Mouse (Mus musculus): Measurements from ENCODE around the gene Hist2h3c1. TPM values are rescaled to one million over a fixed set of nuclear protein-coding genes. Genes with fewer than 3 reads are reported as not detected.

The Hist2h3c1 gene
- polyA plus RNA-seq (2014; fragmentation: Illumina TruSeq; extraction: RNeasy Lipid Tissue Mini Kit (QIAGEN cat#74804); ENCODE audit: low read depth, low replicate concordance) = 24.4 TPM

GRCm38 (mm10) chr3:96246427-96246856 lies at the start of gene Hist2h3c1:
Gene Hist2h3c1, plus strand, starts transcription at chr3:96246685.

GRCm38 (mm10) chr3:96219661-96220130 lies 26.8 kb upstream of the Hist2h3c1 start, which contains the start of the genes Bola1 and Hist2h2ab:
Gene Bola1, minus strand, starts transcription at chr3:96219709.
Gene Hist2h2ab, plus strand, starts transcription at chr3:96219865.

GRCm38 (mm10) chr3:96220765-96221639 lies 25.5 kb upstream of the Hist2h3c1 start, which contains the start of the genes Hist2h2ac and Hist2h2be:
Gene Hist2h2ac, minus strand, starts transcription at chr3:96220880.
Gene Hist2h2be, plus strand, starts transcription at chr3:96221119.

GRCm38 (mm10) chr3:96238954-96239793 lies 7.3 kb upstream of the Hist2h3c1 start, which contains the start of gene Hist2h3c2:
Gene Hist2h3c2, minus strand, starts transcription at chr3:96239127.

GRCm38 (mm10) chr3:96239949-96240798 lies 6.3 kb upstream of the Hist2h3c1 start, which contains the start of gene Hist2h2aa2:
Gene Hist2h2aa2, minus strand, starts transcription at chr3:96240276.

GRCm38 (mm10) chr3:96245003-96245886 lies 1.2 kb upstream of the Hist2h3c1 start, which contains the start of gene Hist2h2aa1:
Gene Hist2h2aa1, plus strand, starts transcription at chr3:96245497.

GRCm38 (mm10) chr3:96262979-96263550 lies 16.6 kb downstream of the Hist2h3c1 start, which contains the start of gene Hist2h4:
Gene Hist2h4, minus strand, starts transcription at chr3:96263311.

GRCm38 (mm10) chr3:96268051-96268775 lies 21.7 kb downstream of the Hist2h3c1 start, which contains the start of gene Hist2h3b:
Gene Hist2h3b, plus strand, starts transcription at chr3:96268654.

GRCm38 (mm10) chr3:96269511-96270474 lies 23.3 kb downstream of the Hist2h3c1 start, which contains the start of gene Hist2h2bb:
Gene Hist2h2bb, plus strand, starts transcription at chr3:96269752.

GRCm38 (mm10) chr3:96293787-96294186 lies 47.3 kb downstream of the Hist2h3c1 start, which contains the start of gene Fcgr1:
Gene Fcgr1, minus strand, starts transcription at chr3:96293969.

Other genes with a start within 250 kb of the Hist2h3c1 start
- 54.3 TPM for gene Vps45, start 188.2 kb upstream of the Hist2h3c1 start, polyA plus RNA-seq (2014; fragmentation: Illumina TruSeq; extraction: RNeasy Lipid Tissue Mini Kit (QIAGEN cat#74804); ENCODE audit: low read depth, low replicate concordance)
- 22.0 TPM for gene Otud7b, start 142.2 kb upstream of the Hist2h3c1 start, polyA plus RNA-seq (2014; fragmentation: Illumina TruSeq; extraction: RNeasy Lipid Tissue Mini Kit (QIAGEN cat#74804); ENCODE audit: low read depth, low replicate concordance)
- 21.7 TPM for gene Mtmr11, start 84.7 kb upstream of the Hist2h3c1 start, polyA plus RNA-seq (2014; fragmentation: Illumina TruSeq; extraction: RNeasy Lipid Tissue Mini Kit (QIAGEN cat#74804); ENCODE audit: low read depth, low replicate concordance)
- gene Sf3b4, start 74.4 kb upstream of the Hist2h3c1 start, polyA plus RNA-seq (2014; fragmentation: Illumina TruSeq; extraction: RNeasy Lipid Tissue Mini Kit (QIAGEN cat#74804); ENCODE audit: low read depth, low replicate concordance) = 9.6 TPM
- 5.4 TPM for gene Sv2a, start 65.5 kb upstream of the Hist2h3c1 start, polyA plus RNA-seq (2014; fragmentation: Illumina TruSeq; extraction: RNeasy Lipid Tissue Mini Kit (QIAGEN cat#74804); ENCODE audit: low read depth, low replicate concordance)
- gene Bola1, start 27.0 kb upstream of the Hist2h3c1 start, polyA plus RNA-seq (2014; fragmentation: Illumina TruSeq; extraction: RNeasy Lipid Tissue Mini Kit (QIAGEN cat#74804); ENCODE audit: low read depth, low replicate concordance) = 5.1 TPM
- not detected for gene Hist2h2ab, start 26.8 kb upstream of the Hist2h3c1 start, polyA plus RNA-seq (2014; fragmentation: Illumina TruSeq; extraction: RNeasy Lipid Tissue Mini Kit (QIAGEN cat#74804); ENCODE audit: low read depth, low replicate concordance)
- gene Hist2h2ac, start 25.8 kb upstream of the Hist2h3c1 start, polyA plus RNA-seq (2014; fragmentation: Illumina TruSeq; extraction: RNeasy Lipid Tissue Mini Kit (QIAGEN cat#74804); ENCODE audit: low read depth, low replicate concordance) = not detected
- gene Hist2h2be, start 25.6 kb upstream of the Hist2h3c1 start, polyA plus RNA-seq (2014; fragmentation: Illumina TruSeq; extraction: RNeasy Lipid Tissue Mini Kit (QIAGEN cat#74804); ENCODE audit: low read depth, low replicate concordance) = 15.0 TPM
- 2.3 TPM for gene Hist2h3c2, start 7.6 kb upstream of the Hist2h3c1 start, polyA plus RNA-seq (2014; fragmentation: Illumina TruSeq; extraction: RNeasy Lipid Tissue Mini Kit (QIAGEN cat#74804); ENCODE audit: low read depth, low replicate concordance)
- not detected for gene Hist2h2aa2, start 6.4 kb upstream of the Hist2h3c1 start, polyA plus RNA-seq (2014; fragmentation: Illumina TruSeq; extraction: RNeasy Lipid Tissue Mini Kit (QIAGEN cat#74804); ENCODE audit: low read depth, low replicate concordance)
- not detected for gene Hist2h2aa1, start 1.2 kb upstream of the Hist2h3c1 start, polyA plus RNA-seq (2014; fragmentation: Illumina TruSeq; extraction: RNeasy Lipid Tissue Mini Kit (QIAGEN cat#74804); ENCODE audit: low read depth, low replicate concordance)
- gene Hist2h4, start 16.6 kb downstream of the Hist2h3c1 start, polyA plus RNA-seq (2014; fragmentation: Illumina TruSeq; extraction: RNeasy Lipid Tissue Mini Kit (QIAGEN cat#74804); ENCODE audit: low read depth, low replicate concordance) = 0.28 TPM
- gene Hist2h3b, start 22.0 kb downstream of the Hist2h3c1 start, polyA plus RNA-seq (2014; fragmentation: Illumina TruSeq; extraction: RNeasy Lipid Tissue Mini Kit (QIAGEN cat#74804); ENCODE audit: low read depth, low replicate concordance) = not detected
- not detected for gene Hist2h2bb, start 23.1 kb downstream of the Hist2h3c1 start, polyA plus RNA-seq (2014; fragmentation: Illumina TruSeq; extraction: RNeasy Lipid Tissue Mini Kit (QIAGEN cat#74804); ENCODE audit: low read depth, low replicate concordance)
- 0.65 TPM for gene Fcgr1, start 47.3 kb downstream of the Hist2h3c1 start, polyA plus RNA-seq (2014; fragmentation: Illumina TruSeq; extraction: RNeasy Lipid Tissue Mini Kit (QIAGEN cat#74804); ENCODE audit: low read depth, low replicate concordance)
- gene BC107364, start 205.6 kb downstream of the Hist2h3c1 start, polyA plus RNA-seq (2014; fragmentation: Illumina TruSeq; extraction: RNeasy Lipid Tissue Mini Kit (QIAGEN cat#74804); ENCODE audit: low read depth, low replicate concordance) = not detected